1 mouse cellular context compared by ENCODE assay signal in genomic region chr6:108098171-108098845, GRCm38 (mm10).
TF ChIP-seq lines count a peak whose summit lies in the region.

No protein-coding gene starts in this region.

TF ChIP-seq in CH12.LX, 34 proteins besides CTCF, POLR2A, EP300 and RAD21 (continued from another document):
- no peak for TF ChIP-seq NELFE (IDR thresholded peaks at IDR 0.05; ENCODE audit: low read depth, low read length)
- TF ChIP-seq UBTF (IDR thresholded peaks at IDR 0.05; ENCODE audit: low read depth, low read length), result no peak
- TF ChIP-seq PAX5 (IDR thresholded peaks at IDR 0.05; ENCODE audit: low read length), result no peak
- TF ChIP-seq IRF4 (IDR thresholded peaks at IDR 0.05; ENCODE audit: low read depth, low read length), result 0 out of 2 replicates have a peak, but pooled peaks have one; percentile 31
- peak; percentile 80 for TF ChIP-seq ZNF384 (IDR thresholded peaks at IDR 0.05; ENCODE audit: low read depth, low read length)
- TF ChIP-seq RCOR1 (conservative IDR thresholded peaks at IDR 0.05; ENCODE audit: low read depth, low read length), result no peak
- TF ChIP-seq MXI1 (IDR thresholded peaks at IDR 0.05; ENCODE audit: low read depth, low read length), result no peak
- TF ChIP-seq ZMIZ1 (IDR thresholded peaks at IDR 0.05; ENCODE audit: low read depth, low read length), result no peak
